Mouse (Mus musculus): ENCODE measurements around the gene Sparcl1.

Gene Sparcl1

GRCm38 (mm10) chr5:104124016-104124658 lies 10.6 kb upstream of the Sparcl1 start:
- no peaks in the 10 kb centered on the region for H3K9me3 ChIP-seq (ENCODE audit: low read length)
- no peaks in the 10 kb centered on the region for H3K36me3 ChIP-seq (ENCODE audit: insufficient read depth, low read length)
- H3K27me3 ChIP-seq (ENCODE audit: insufficient read depth, low read length): no peaks in the 10 kb centered on the region
- H3K4me1 ChIP-seq (replicated peaks; ENCODE audit: low read depth, low read length): peaks cover 4% of the 10 kb centered on the region; the same call in 1 of the 2 replicates
- H3K4me3 ChIP-seq (replicated peaks; ENCODE audit: low read length): no peak overlapping the region
- no peak for TF ChIP-seq CTCF (conservative IDR thresholded peaks at IDR 0.05; ENCODE audit: low read length)
- TF ChIP-seq POU5F1 (IDR thresholded peaks at IDR 0.05; ENCODE audit: borderline replicate concordance, low read length): no peak
- TF ChIP-seq NANOG (IDR thresholded peaks at IDR 0.05; ENCODE audit: borderline replicate concordance, low read length): no peak

DNA sequence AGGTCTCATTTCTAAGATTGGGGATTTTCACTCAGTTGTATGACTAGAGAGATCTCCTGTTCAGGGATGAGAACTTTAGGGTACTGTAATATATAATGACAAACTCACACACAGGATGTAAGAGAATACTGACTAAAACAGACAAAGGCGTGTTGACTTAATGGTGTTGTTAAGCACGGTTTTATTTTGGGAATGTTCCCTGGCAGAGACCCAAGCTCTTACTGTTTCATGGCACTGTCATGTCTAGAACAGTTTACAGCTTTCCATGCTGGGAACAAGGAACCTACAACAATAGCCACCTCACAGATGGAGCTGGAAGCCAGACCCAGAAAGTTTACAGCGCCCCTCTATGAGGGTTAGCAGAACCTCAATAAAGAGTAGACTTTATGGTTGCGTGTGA lies 2.4 kb upstream of the Sparcl1 start:
- no peaks in the 10 kb centered on the region for H3K36me3 ChIP-seq (ENCODE audit: insufficient read depth, low read length)
- TF ChIP-seq POU5F1 (IDR thresholded peaks at IDR 0.05; ENCODE audit: borderline replicate concordance, low read length) (no peak), CTCF (conservative IDR thresholded peaks at IDR 0.05; ENCODE audit: low read length) (no peak), NANOG (IDR thresholded peaks at IDR 0.05; ENCODE audit: borderline replicate concordance, low read length) (no peak)
- no peak overlapping the region for H3K4me3 ChIP-seq (replicated peaks; ENCODE audit: low read length)
- no peaks in the 10 kb centered on the region for H3K27me3 ChIP-seq (ENCODE audit: insufficient read depth, low read length)
- no peaks in the 10 kb centered on the region for H3K9me3 ChIP-seq (ENCODE audit: low read length)
- peaks cover 34% of the 10 kb centered on the region for H3K4me1 ChIP-seq (replicated peaks; ENCODE audit: low read depth, low read length)

- H3K27me3 ChIP-seq (ENCODE audit: insufficient read depth, low read length): no peaks in the 10 kb centered on the region
- TF ChIP-seq CTCF (conservative IDR thresholded peaks at IDR 0.05; ENCODE audit: low read length) (no peak), POU5F1 (IDR thresholded peaks at IDR 0.05; ENCODE audit: borderline replicate concordance, low read length) (no peak), NANOG (IDR thresholded peaks at IDR 0.05; ENCODE audit: borderline replicate concordance, low read length) (no peak)
- H3K36me3 ChIP-seq (ENCODE audit: insufficient read depth, low read length): no peaks in the 10 kb centered on the region
- H3K9me3 ChIP-seq (ENCODE audit: low read length): no peaks in the 10 kb centered on the region
- H3K4me3 ChIP-seq (replicated peaks; ENCODE audit: low read length): no peak overlapping the region
- peaks cover 41% of the 10 kb centered on the region for H3K4me1 ChIP-seq (replicated peaks; ENCODE audit: low read depth, low read length)
Observed at GRCm38 (mm10) chr5:104115118-104115517, 1.6 kb upstream of the Sparcl1 start.

- H3K4me3 ChIP-seq (replicated peaks; ENCODE audit: low read length): no peak overlapping the region
- no peaks in the 10 kb centered on the region for H3K36me3 ChIP-seq (ENCODE audit: insufficient read depth, low read length)
- peaks cover 67% of the 10 kb centered on the region for H3K4me1 ChIP-seq (replicated peaks; ENCODE audit: low read depth, low read length)
- H3K9me3 ChIP-seq (ENCODE audit: low read length): no peaks in the 10 kb centered on the region
- TF ChIP-seq NANOG (IDR thresholded peaks at IDR 0.05; ENCODE audit: borderline replicate concordance, low read length): no peak
- TF ChIP-seq CTCF (conservative IDR thresholded peaks at IDR 0.05; ENCODE audit: low read length): no peak
- no peak for TF ChIP-seq POU5F1 (IDR thresholded peaks at IDR 0.05; ENCODE audit: borderline replicate concordance, low read length)
- H3K27me3 ChIP-seq (ENCODE audit: insufficient read depth, low read length): no peaks in the 10 kb centered on the region
Observed at GRCm38 (mm10) chr5:104112511-104112910, 1.0 kb downstream of the Sparcl1 start.

DNA sequence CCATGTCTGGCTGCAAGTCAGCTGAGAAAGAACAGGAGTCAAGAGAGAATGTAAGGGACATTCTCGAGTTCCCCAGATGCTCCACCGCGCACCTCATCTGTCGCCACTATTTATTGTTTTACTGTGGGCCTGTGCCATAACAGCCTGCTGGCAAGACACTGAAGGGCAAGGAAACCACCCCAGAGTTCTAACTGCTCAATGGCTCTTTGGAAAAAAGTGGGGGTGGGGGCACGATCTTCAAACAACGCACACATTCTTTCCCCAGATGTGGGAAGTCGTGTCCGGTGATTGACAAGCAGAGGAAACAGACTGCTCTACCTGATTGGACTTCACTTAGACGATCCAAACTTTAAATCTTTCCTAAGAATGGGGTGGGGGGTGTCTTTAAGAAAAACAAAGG lies 1.5 kb downstream of the Sparcl1 start:
- Histone ChIP-seq H3K4me3 (replicated peaks; ENCODE audit: low read length) (no peak overlapping the region), H3K36me3 (ENCODE audit: insufficient read depth, low read length) (no peaks in the 10 kb centered on the region), H3K4me1 (replicated peaks; ENCODE audit: low read depth, low read length) (peaks cover 72% of the 10 kb centered on the region), H3K9me3 (ENCODE audit: low read length) (no peaks in the 10 kb centered on the region), H3K27me3 (ENCODE audit: insufficient read depth, low read length) (no peaks in the 10 kb centered on the region)
- TF ChIP-seq CTCF (conservative IDR thresholded peaks at IDR 0.05; ENCODE audit: low read length): no peak
- TF ChIP-seq NANOG (IDR thresholded peaks at IDR 0.05; ENCODE audit: borderline replicate concordance, low read length): peak; percentile 10; the same call in 1 of the 2 replicates

- no peaks in the 10 kb centered on the region for H3K9me3 ChIP-seq (ENCODE audit: low read length)
- peaks cover 80% of the 10 kb centered on the region for H3K4me1 ChIP-seq (replicated peaks; ENCODE audit: low read depth, low read length)
- no peaks in the 10 kb centered on the region for H3K36me3 ChIP-seq (ENCODE audit: insufficient read depth, low read length)
- TF ChIP-seq CTCF (conservative IDR thresholded peaks at IDR 0.05; ENCODE audit: low read length) (no peak), POU5F1 (IDR thresholded peaks at IDR 0.05; ENCODE audit: borderline replicate concordance, low read length) (no peak), NANOG (IDR thresholded peaks at IDR 0.05; ENCODE audit: borderline replicate concordance, low read length) (no peak)
- no peaks in the 10 kb centered on the region for H3K27me3 ChIP-seq (ENCODE audit: insufficient read depth, low read length)
- no peak overlapping the region for H3K4me3 ChIP-seq (replicated peaks; ENCODE audit: low read length)
Observed at GRCm38 (mm10) chr5:104110171-104110920, 3.2 kb downstream of the Sparcl1 start.

GRCm38 (mm10) chr5:104109516-104109915 lies 4.0 kb downstream of the Sparcl1 start:
- H3K27me3 ChIP-seq (ENCODE audit: insufficient read depth, low read length): no peaks in the 10 kb centered on the region
- TF ChIP-seq CTCF (conservative IDR thresholded peaks at IDR 0.05; ENCODE audit: low read length) (no peak), NANOG (IDR thresholded peaks at IDR 0.05; ENCODE audit: borderline replicate concordance, low read length) (no peak; the same call in 1 of the 2 replicates), POU5F1 (IDR thresholded peaks at IDR 0.05; ENCODE audit: borderline replicate concordance, low read length) (no peak)
- no peaks in the 10 kb centered on the region for H3K9me3 ChIP-seq (ENCODE audit: low read length)
- H3K4me3 ChIP-seq (replicated peaks; ENCODE audit: low read length): peak overlapping the region; percentile 29; the same call in 1 of the 2 replicates
- H3K4me1 ChIP-seq (replicated peaks; ENCODE audit: low read depth, low read length): peaks cover 85% of the 10 kb centered on the region
- H3K36me3 ChIP-seq (ENCODE audit: insufficient read depth, low read length): no peaks in the 10 kb centered on the region

DNA sequence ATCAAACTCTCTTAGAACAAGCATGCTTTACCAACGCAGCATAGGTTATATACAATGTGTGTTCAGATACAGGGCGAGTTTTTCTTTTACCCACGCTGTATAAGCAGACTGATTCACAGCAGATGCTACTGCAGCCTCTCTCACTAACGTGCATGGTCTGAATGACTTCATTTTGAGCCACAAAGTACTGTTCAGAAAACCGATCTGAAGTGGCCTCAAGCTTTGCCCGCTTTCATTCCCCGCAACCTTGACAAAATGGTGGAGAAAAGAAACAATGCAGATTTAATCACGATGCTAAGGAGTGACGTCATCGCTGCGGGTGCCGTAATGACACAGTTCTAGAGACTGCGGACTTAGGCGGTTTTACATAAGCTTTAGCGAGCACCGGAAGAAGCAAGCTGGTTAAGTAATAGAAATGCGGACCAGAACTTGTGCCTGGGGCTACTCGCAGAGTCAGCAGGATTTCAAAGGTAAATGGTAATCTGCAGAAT lies 4.6 kb downstream of the Sparcl1 start:
- H3K4me1 ChIP-seq (replicated peaks; ENCODE audit: low read depth, low read length): peaks cover 89% of the 10 kb centered on the region
- TF ChIP-seq CTCF (conservative IDR thresholded peaks at IDR 0.05; ENCODE audit: low read length) (no peak), NANOG (IDR thresholded peaks at IDR 0.05; ENCODE audit: borderline replicate concordance, low read length) (no peak), POU5F1 (IDR thresholded peaks at IDR 0.05; ENCODE audit: borderline replicate concordance, low read length) (no peak)
- H3K9me3 ChIP-seq (ENCODE audit: low read length): no peaks in the 10 kb centered on the region
- H3K4me3 ChIP-seq (replicated peaks; ENCODE audit: low read length): peak overlapping the region; percentile 29
- no peaks in the 10 kb centered on the region for H3K36me3 ChIP-seq (ENCODE audit: insufficient read depth, low read length)
- no peaks in the 10 kb centered on the region for H3K27me3 ChIP-seq (ENCODE audit: insufficient read depth, low read length)

Data from E14TG2a.4 (cell line).